Mouse (Mus musculus) adrenal gland, adult 18-20 months (tissue): ENCODE measurements around the gene Tmem184c. TPM values are rescaled to one million over a fixed set of nuclear protein-coding genes. Genes with fewer than 3 reads are reported as not detected.

Experiments used
- DNase-seq, 2 experiments: peaks; one replicate each; pipeline ENCODE4 v3.0.0; 2021 to 2022; ENCODE audit warnings: low spot score in 2 of 2
- long read RNA-seq, 2 experiments: library from polyadenylated mRNA; stranded (forward); transcript quantifications; one replicate each; pipeline ENCODE4 v2.0.0; 2021
- total RNA-seq, 2 experiments: library from RNA; stranded (reverse); gene quantifications; 1 replicate in 1 of 2; 2 replicates in 1 of 2; pipeline ENCODE4 v1.2.3; 2021

Gene Tmem184c
- total RNA-seq: 10 to 100 TPM; 24.4 to 31.3 TPM
- long read RNA-seq, experiment 1, transcript Tmem184c-201 (10 exons, 2,678 nt): major isoform, 31 of 36 reads
- long read RNA-seq, experiment 1, partial matches to known transcripts: 2 of 36 reads
- long read RNA-seq, experiment 1, other reads (novel, unspliced or antisense): 3 of 36 reads
- long read RNA-seq, experiment 2, transcript Tmem184c-201 (10 exons, 2,678 nt): major isoform, 85 of 97 reads
- long read RNA-seq, experiment 2, partial matches to known transcripts: 8 of 97 reads
- long read RNA-seq, experiment 2, other reads (novel, unspliced or antisense): 4 of 97 reads

- DNase-seq: peak; percentile 95
These were observed at the start of gene Tmem184c for GRCm38 (mm10) chr8:77610374-77610969. Gene Tmem184c, minus strand, starts transcription at chr8:77610698.

GRCm38 (mm10) chr8:77659534-77660080 is 49.1 kb upstream of the Tmem184c start:
- no peak for DNase-seq

DNA sequence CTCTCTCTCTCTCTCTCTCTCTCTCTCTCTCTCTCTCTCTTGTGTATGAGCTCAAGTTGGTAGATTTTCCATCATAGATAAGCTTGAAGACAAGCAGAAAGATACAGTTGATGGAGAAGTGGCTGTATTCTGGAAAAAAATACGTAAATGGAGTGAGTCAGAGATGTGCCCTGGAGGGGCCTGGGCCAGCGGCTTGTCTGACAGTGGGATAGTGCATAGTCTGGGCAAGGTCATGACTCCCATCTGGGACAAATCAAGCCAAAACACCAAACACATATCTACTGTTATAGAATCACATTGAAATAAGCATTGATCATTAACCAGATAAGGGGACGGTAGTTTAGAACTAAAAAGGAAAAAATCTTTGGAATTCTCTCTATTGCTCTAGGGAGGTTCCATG is 47.9 kb upstream of the Tmem184c start:
- DNase-seq: no peak

GRCm38 (mm10) chr8:77650646-77651190 is 40.2 kb upstream of the Tmem184c start:
- DNase-seq: no peak

DNA sequence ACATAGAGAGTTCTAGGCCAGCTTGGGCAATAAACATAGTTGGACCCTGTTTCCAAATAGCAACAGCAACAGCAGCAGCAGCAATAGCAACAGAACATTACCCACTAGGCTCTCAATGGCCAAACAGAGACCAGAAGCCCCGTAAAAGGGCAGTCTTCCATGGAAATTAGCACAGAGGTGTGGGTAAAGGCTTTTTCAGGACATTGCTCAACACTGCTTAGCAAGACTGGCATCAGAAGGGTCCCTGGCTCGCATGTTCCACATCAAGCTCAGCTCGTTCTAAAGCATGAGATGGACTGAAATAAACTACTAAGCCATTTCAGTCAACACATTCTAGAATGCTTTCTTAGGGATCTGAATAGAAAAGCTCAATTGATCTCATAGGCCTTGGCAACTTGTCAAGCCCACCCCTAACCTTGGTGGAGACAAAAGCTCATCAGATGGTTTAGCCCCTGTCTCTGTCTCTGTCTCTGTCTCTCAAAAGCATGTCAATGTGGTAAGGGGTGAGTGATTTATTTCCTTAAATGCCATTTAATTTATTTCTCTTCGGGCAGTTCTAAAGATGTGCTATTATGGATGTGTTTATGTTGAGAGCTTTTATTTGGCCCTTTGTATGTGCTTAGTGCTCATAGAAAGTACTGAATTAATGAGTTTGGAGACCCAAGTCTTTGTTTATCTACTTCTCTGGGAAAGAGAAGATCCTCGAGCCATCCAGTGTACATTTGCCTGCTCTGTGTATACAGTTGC is 29.8 kb upstream of the Tmem184c start:
- DNase-seq: no peak

DNA sequence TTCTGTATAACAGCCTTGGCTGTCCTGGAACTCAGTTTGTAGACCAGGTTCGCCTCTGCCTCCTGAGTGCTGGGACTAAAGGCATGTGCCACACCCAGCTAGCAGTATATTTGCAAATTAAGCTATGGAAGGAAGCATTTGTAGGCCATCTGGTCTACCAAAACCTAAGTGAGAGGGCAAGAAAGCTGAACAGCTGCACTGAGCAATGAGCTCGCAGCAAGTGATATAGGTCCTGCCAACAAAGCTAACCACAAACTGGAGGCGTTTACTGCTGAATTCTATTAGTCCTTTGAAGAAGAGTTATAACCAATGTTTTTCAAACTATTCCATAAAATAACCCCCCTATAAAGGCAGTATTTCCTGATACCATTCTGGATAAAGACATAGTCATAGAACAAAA is 27.1 kb upstream of the Tmem184c start:
- no peak for DNase-seq

GRCm38 (mm10) chr8:77634035-77634434 is 23.5 kb upstream of the Tmem184c start:
- DNase-seq: no peak

- DNase-seq: no peak
These were observed 22.7 kb upstream of the Tmem184c start for GRCm38 (mm10) chr8:77633211-77633610.

GRCm38 (mm10) chr8:77630691-77631090 is 20.2 kb upstream of the Tmem184c start:
- no peak for DNase-seq

DNA sequence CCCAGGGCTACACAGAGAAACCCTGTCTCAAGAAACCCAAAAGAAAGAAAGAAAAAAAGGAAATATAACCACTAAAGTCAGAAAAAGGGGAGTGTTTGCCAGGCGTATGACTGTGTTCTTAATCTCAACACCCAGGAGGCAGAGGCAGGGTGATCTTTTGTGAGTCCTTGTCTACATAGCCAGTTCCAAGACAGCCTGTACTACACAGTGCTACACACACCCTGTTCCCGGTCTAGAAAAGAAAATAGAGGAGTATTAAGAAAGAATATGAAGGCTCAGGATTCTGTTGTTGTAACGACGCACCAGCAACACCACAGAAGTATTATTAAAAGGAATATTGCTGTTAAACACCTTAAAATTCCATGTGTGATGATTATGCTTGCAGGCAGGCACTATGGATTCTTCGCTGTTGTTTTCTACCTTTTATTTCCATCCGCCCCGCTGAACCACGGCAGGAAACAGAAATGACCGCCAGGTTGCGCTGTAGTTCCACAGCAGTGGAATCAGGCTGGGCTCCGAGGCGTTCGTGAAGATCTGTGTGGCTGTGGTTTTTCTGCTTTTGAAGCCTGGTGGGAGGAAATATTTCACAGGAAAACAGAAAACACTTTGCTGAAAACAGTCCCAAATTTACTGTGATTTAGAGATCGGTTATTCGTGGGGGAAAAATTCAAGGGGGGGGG is 19.5 kb upstream of the Tmem184c start:
- peak; percentile 81 to 83 for DNase-seq

DNA sequence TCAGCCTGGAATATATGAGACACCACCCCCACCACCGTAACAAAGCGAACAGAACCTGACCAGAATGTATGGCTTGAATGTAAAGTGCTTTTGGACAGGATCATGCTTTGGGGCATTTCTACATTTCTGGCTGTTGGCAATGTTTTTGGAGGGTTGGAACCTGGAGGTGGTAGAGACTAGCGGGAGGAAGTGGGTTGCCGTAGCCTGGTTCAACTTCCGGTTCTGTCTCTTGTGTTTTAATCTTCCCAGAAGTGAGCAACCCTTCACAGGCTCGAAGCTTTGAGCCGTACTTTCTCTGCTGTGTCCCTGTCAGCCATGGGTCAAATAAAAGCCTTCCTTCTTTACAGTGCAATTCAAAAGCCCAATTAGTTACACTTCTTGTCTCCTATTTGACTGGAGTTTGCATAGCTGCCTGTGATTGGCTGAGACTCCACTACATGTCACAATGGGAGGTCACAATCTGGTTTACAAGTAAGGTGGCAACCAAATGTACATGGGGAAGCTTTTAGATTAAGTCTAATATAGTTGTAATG is 13.2 kb upstream of the Tmem184c start:
- no peak for DNase-seq

DNA sequence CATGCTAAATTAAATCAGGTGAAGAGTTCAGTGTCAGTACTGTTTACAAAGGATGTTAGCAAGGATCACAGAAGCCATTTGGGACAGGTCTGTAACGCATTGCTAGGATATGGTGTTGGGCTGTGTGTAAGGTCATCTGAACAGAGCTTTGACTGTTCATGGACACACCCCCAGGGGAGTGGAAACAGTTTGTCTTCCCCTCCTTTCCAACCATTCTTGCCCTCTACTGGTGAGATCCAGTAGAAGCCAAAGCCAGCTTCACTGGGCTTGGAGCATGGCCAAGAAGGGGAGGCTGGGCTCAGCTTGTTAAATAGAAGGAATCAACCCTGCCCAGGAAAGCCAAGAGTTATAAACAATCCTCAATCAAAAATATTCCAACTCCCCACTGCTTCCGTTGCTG is 7.4 kb upstream of the Tmem184c start:
- peak; percentile 34 to 35 for DNase-seq

DNA sequence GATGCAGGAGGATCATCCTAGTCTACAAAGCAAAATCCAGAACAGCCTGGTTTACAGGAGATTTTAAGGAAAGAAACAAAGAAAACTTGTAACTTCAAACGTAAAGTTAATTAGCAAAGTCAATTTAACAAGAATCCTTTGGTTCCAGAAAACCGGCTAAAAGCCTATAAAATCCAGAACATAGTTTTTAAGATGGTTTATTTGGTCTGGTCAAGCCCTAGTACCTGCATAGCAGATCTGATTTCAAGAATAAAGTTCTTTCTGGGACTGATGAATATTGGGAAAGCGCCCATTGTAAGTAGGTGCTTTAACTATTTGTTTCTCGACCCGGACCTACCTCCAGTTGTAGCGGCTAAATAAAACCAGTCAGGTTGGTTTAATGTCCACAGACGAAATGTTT is 877 bp downstream of the Tmem184c start:
- DNase-seq: no peak

DNA sequence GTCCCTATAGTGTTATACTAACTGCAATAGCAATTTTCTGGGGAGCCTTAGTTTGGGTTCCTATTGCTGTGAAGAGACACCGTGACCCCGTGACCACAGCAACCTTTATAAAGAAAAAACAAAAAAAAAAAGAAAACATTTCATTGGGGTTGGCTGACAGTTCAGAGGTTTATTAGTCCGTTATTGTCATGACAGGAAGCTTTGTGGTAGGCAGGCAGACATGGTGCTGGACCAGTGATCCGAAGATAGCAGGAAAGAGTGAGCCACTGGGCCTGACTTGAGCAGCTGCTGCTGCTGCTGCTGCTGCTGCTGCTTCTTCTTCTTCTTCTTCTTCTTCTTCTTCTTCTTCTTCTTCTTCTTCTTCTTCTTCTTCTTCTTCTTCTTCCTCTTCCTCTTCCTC is 26.3 kb downstream of the Tmem184c start:
- no peak for DNase-seq

GRCm38 (mm10) chr8:77577674-77578073 is 32.8 kb downstream of the Tmem184c start:
- no peak for DNase-seq

- DNase-seq: no peak
These were observed 36.3 kb downstream of the Tmem184c start for GRCm38 (mm10) chr8:77574229-77574628.

- DNase-seq: peak in 1 of 2 experiments; percentile 6
These were observed 49.1 kb downstream of the Tmem184c start for GRCm38 (mm10) chr8:77561441-77561840.

DNA sequence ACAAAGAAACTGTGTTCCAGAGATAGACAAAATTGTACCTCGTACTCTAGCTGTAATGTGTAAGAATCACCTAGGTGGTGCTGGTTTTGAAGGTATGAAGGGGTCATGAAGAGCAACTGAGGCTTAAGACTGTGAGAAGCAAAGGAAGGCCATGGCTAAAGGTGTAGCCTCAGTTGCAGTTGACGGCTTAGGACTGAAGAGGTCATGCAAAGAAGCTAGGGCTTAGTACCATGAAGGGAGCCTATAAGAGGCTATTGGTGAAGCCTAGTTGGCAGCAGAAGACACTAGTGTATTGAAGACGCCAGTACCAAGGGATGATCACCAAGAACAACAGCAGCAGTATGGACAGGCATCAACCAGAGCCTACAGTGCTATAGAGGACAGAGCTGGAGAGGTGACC is 58.0 kb downstream of the Tmem184c start:
- DNase-seq: no peak

DNA sequence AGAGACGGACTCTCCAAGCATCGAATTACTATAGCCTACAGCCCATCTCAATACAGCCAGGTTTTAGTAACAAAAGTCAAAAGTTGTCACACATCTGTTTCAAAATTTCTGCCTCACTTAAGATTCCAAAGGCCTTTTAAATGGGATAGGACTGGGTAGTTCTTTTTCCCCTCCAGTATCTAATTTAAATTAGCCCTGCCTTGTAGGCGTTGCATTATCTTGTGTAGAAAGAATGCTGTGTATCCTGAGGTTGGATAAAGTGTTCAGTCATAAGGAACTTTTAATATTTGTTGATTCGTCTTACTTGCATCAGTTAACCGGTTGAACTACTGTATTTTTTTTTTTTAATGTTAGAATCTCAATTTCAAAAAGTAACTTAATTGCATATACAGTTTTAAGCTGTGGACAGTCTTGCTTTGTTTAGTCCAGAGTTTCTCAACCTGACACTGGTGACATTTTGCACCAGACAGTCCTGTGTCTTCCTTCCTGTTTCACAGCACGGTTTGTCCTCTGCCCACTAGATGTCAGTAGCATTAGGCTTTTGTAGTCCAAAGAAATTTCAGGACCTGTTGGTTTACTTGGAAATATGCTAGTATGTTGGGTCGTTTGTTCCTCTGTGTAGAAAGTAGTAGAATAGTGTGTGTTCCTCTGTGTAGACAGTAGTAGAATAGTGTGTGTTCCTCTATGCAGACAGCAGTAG is 60.5 kb downstream of the Tmem184c start:
- no peak for DNase-seq

DNA sequence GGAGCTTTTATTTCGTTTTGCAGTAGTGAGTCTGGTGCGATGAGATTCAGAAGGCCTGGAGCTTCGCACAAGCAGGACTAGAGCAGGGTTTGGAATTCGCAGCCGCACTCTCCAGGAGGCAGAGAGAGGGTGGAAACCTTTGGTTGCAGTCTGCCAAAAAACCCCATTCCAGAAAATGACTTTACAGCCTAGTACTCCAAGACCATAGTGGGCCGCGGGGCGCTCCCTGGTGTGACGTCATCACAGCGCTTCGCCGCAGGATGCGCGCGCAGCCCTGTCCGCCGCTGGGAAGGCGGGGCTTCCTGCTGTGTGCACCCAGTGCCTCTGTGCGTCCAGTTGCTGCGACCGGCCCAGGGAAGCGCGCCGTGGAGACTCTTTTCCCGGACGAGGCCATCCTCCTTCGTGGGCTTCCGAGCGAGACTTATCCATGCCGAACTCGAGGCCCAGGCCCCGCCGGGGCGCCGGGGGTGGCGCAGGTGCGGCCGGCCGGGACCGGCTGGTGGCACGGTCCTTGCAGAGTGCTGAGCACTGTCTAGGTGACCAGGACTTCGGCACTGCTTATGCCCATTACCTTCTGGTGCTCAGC is 61.3 kb downstream of the Tmem184c start, which contains the start of gene Prmt9:
Prmt9 (plus strand) TSS at position 277 of the 586 bp plus-strand sequence.
- DNase-seq: peak; percentile 95 to 97
